Mouse (Mus musculus): Measurements from ENCODE around the gene Sntb2.
A peak's percentile ranks its signal among the peaks of the same experiment; 100 is the strongest.
"Not testable (repeated sequence)": the region's sequence is repeated elsewhere in the genome, so short reads cannot be mapped to it uniquely, and the experiment has no call there.

Gene Sntb2

DNA sequence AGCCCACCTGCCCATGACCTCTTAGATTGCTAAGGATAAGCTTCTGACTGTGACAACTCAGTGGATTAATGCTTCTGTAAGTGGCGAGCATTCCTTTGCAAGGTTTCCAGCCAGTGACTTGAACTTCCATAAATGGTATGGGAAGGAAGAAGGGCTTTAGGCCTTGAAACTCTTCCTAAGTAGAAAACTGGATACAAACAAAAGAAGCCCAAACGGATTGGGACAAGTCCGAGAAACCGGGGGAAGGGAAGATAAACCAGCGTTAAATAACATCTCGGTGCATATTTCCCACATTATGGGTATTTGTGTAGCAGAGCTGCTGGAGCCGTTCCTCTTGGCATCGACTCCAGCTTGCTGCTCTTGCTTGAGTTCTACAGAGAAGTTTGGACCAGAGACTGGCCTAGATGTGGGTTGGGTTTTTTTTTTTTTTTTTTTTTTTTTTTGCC lies 10.6 kb upstream of the Sntb2 start:
- peaks cover 36% of the 10 kb centered on the region for H3K36me3 ChIP-seq (ENCODE audit: insufficient read depth, low read length)
- H3K27me3 ChIP-seq (ENCODE audit: insufficient read depth, low read length): no peaks in the 10 kb centered on the region
- no peaks in the 10 kb centered on the region for H3K9me3 ChIP-seq (ENCODE audit: low read length)
- H3K4me3 ChIP-seq (replicated peaks; ENCODE audit: low read length): peak overlapping the region; percentile 2; the same call in 1 of the 2 replicates
- peak; percentile 56; the same call in 1 of the 2 replicates for TF ChIP-seq NANOG (IDR thresholded peaks at IDR 0.05; ENCODE audit: borderline replicate concordance, low read length)
- TF ChIP-seq CTCF (conservative IDR thresholded peaks at IDR 0.05; ENCODE audit: low read length): no peak
- H3K4me1 ChIP-seq (replicated peaks; ENCODE audit: low read depth, low read length): peaks cover 56% of the 10 kb centered on the region

DNA sequence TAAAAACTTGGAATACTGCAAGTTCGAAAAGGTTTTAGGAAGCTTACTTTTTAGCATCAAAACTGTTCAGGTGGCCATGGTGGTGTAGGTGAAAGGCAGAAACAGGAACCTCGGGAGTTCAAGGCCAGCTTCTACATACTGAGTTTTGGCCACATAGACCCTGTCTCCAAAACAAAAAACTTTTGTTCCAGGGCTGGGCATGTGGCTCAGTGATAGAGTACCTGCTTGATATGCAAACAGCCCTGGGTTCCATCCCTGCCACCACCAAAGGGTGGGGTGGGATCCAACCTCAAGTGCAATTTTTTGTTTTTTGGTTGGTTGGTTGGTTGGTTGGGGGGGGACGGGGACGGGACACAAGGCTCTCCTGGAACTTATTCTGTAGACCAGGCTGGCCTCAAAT lies 10.1 kb upstream of the Sntb2 start:
- Histone ChIP-seq H3K27me3 (ENCODE audit: insufficient read depth, low read length) (no peaks in the 10 kb centered on the region), H3K4me3 (replicated peaks; ENCODE audit: low read length) (no peak overlapping the region), H3K36me3 (ENCODE audit: insufficient read depth, low read length) (peaks cover 31% of the 10 kb centered on the region), H3K4me1 (replicated peaks; ENCODE audit: low read depth, low read length) (peaks cover 60% of the 10 kb centered on the region), H3K9me3 (ENCODE audit: low read length) (no peaks in the 10 kb centered on the region)
- TF ChIP-seq POU5F1 (IDR thresholded peaks at IDR 0.05; ENCODE audit: borderline replicate concordance, low read length) (no peak), CTCF (conservative IDR thresholded peaks at IDR 0.05; ENCODE audit: low read length) (no peak), NANOG (IDR thresholded peaks at IDR 0.05; ENCODE audit: borderline replicate concordance, low read length) (no peak)

DNA sequence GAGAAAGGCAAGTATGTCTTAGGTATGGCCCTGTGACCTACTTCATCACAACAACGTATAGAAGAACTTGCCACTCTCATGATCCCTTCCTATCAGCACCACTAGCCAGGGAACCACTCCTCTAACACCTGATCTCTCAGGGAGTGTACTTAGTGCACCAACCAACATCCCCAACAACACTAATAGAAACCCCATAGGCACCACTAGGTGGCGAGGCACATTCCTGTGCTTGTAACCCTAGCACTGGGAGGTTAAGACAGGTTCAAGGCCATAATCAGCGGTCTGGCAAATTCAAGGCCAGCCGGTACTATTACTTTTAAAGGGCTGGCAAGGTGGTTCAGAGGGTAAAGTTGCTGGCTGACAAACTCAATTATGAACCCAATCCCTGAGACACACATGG lies 8.3 kb upstream of the Sntb2 start:
- Histone ChIP-seq H3K27me3 (ENCODE audit: insufficient read depth, low read length) (no peaks in the 10 kb centered on the region), H3K9me3 (ENCODE audit: low read length) (no peaks in the 10 kb centered on the region), H3K4me3 (replicated peaks; ENCODE audit: low read length) (no peak overlapping the region), H3K36me3 (ENCODE audit: insufficient read depth, low read length) (peaks cover 15% of the 10 kb centered on the region), H3K4me1 (replicated peaks; ENCODE audit: low read depth, low read length) (peaks cover 74% of the 10 kb centered on the region)
- TF ChIP-seq POU5F1 (IDR thresholded peaks at IDR 0.05; ENCODE audit: borderline replicate concordance, low read length) (no peak), CTCF (conservative IDR thresholded peaks at IDR 0.05; ENCODE audit: low read length) (peak; percentile 52), NANOG (IDR thresholded peaks at IDR 0.05; ENCODE audit: borderline replicate concordance, low read length) (peak; percentile 20; the same call in 1 of the 2 replicates)

DNA sequence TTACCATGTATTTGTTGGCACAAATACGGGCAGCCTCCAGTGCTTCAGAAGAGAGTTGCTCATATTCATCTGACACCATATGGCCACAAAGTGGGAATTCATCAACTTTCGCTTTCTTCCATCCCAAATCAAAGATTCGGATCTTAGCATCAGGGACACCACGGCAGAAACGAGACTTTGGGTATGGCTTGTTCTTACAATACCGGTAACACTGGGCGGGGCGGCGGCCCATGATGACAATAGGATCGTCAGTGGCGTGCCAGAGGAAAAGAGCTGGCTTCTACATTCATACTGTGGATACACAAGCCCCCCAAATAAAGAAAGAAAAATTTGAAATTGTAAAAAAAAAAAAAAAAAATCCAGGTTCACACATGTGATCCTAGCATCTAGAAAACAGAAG lies 7.4 kb upstream of the Sntb2 start:
- not testable (repeated sequence) for H3K36me3 ChIP-seq (ENCODE audit: insufficient read depth, low read length); H3K4me3 ChIP-seq (replicated peaks; ENCODE audit: low read length); H3K27me3 ChIP-seq (ENCODE audit: insufficient read depth, low read length); H3K9me3 ChIP-seq (ENCODE audit: low read length)
- H3K4me1 ChIP-seq (replicated peaks; ENCODE audit: low read depth, low read length): peaks cover 82% of the 10 kb centered on the region

DNA sequence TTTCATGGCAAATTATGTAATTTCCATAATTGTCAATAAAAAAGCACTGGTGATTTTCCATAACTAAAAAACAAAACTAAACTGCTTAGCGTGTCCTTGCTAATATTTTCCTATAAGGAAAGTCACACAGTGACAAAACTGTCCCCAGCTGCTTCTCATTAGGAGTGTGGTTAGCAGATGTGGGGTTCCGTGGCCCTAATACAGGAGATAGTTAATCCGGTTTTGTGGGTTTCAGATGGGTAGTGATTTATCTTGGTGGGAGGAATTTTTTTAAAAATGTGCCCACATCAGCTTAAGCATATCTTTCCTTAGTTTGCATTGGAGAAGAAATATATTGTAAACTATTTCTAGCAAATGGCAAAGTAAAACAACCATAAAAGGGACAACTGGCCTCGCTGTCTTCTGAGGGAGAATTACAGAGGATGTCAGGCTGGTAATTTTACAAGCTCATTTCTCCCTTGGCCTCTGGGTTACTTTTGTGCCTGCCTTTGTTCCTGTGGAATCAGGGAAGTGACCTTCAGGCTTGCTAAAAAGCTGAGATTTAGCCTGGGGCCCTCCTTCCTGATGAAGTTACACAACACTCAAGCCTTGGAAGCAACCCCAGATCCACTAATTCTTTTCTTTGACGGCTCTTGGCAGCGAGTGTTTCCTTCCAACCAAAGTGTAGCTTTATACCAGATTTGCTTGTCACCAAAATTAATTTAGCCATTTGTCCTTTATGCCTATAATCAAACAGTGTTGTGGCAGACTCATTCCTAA lies 6.2 kb upstream of the Sntb2 start:
- Histone ChIP-seq H3K36me3 (ENCODE audit: insufficient read depth, low read length) (no peaks in the 10 kb centered on the region), H3K9me3 (ENCODE audit: low read length) (no peaks in the 10 kb centered on the region), H3K27me3 (ENCODE audit: insufficient read depth, low read length) (no peaks in the 10 kb centered on the region), H3K4me3 (replicated peaks; ENCODE audit: low read length) (no peak overlapping the region), H3K4me1 (replicated peaks; ENCODE audit: low read depth, low read length) (peaks cover 83% of the 10 kb centered on the region)
- TF ChIP-seq NANOG (IDR thresholded peaks at IDR 0.05; ENCODE audit: borderline replicate concordance, low read length) (no peak), CTCF (conservative IDR thresholded peaks at IDR 0.05; ENCODE audit: low read length) (no peak), POU5F1 (IDR thresholded peaks at IDR 0.05; ENCODE audit: borderline replicate concordance, low read length) (no peak)

DNA sequence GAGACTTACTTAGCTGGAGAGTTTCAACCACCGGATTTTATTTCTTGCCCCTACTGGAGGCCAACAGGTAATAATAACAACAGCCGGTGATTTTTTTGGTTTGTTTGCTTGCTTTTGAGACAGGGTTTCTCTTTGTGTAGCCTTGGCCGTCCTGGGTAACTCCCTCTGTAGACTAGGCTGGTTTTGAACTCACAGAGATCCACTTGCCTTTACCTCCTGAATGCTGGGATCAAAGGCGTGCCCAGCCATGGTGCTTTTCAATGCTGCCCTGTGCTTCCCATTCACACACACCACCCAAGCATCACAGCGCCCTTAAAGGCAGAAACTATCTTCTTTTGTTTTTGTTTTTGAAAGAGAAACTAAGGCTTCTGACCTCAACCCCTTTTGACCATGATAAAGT lies 5.6 kb upstream of the Sntb2 start:
- H3K4me1 ChIP-seq (replicated peaks; ENCODE audit: low read depth, low read length): peaks cover 82% of the 10 kb centered on the region
- no peaks in the 10 kb centered on the region for H3K9me3 ChIP-seq (ENCODE audit: low read length)
- no peak for TF ChIP-seq NANOG (IDR thresholded peaks at IDR 0.05; ENCODE audit: borderline replicate concordance, low read length)
- no peak for TF ChIP-seq CTCF (conservative IDR thresholded peaks at IDR 0.05; ENCODE audit: low read length)
- TF ChIP-seq POU5F1 (IDR thresholded peaks at IDR 0.05; ENCODE audit: borderline replicate concordance, low read length): no peak
- no peaks in the 10 kb centered on the region for H3K27me3 ChIP-seq (ENCODE audit: insufficient read depth, low read length)
- no peaks in the 10 kb centered on the region for H3K36me3 ChIP-seq (ENCODE audit: insufficient read depth, low read length)
- H3K4me3 ChIP-seq (replicated peaks; ENCODE audit: low read length): no peak overlapping the region

DNA sequence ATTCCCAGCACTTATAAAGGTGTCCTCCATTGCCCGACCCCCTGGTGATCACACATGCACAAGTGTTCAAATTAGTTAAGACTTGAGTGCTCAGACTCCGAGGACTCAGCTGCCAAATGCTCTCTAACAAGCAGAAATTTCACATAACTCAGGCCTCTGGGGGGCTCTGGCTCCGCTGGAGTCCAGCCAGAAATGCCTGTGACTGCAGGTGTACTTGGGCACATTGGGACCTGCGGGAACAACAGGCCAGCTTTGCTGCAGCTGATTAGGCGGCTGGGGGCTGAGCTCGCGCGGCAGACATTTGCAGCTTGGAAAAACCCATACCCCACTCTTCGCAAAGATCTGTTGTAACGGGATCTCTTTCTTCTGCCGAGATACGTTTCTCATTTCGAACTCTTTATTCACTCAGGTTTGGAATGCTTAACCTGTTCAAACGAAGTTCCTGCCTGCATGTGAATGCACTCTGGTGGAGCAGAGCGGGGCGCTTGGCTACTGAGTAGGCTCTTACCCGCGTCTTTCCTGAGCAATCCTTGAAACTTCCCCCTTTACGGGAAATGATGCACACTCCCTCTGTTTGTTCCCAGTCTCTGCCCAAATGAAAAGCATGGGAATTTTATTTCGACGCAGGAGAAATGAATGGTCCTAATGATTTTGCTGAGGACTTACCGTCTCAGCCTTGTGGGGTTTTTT lies 3.0 kb upstream of the Sntb2 start:
- H3K4me1 ChIP-seq (replicated peaks; ENCODE audit: low read depth, low read length): peaks cover 73% of the 10 kb centered on the region
- peak overlapping the region; percentile 54 for H3K4me3 ChIP-seq (replicated peaks; ENCODE audit: low read length)
- no peaks in the 10 kb centered on the region for H3K27me3 ChIP-seq (ENCODE audit: insufficient read depth, low read length)
- H3K9me3 ChIP-seq (ENCODE audit: low read length): no peaks in the 10 kb centered on the region
- TF ChIP-seq POU5F1 (IDR thresholded peaks at IDR 0.05; ENCODE audit: borderline replicate concordance, low read length): no peak
- no peak for TF ChIP-seq CTCF (conservative IDR thresholded peaks at IDR 0.05; ENCODE audit: low read length)
- TF ChIP-seq NANOG (IDR thresholded peaks at IDR 0.05; ENCODE audit: borderline replicate concordance, low read length): peak; percentile 35; the same call in 1 of the 2 replicates
- no peaks in the 10 kb centered on the region for H3K36me3 ChIP-seq (ENCODE audit: insufficient read depth, low read length)

DNA sequence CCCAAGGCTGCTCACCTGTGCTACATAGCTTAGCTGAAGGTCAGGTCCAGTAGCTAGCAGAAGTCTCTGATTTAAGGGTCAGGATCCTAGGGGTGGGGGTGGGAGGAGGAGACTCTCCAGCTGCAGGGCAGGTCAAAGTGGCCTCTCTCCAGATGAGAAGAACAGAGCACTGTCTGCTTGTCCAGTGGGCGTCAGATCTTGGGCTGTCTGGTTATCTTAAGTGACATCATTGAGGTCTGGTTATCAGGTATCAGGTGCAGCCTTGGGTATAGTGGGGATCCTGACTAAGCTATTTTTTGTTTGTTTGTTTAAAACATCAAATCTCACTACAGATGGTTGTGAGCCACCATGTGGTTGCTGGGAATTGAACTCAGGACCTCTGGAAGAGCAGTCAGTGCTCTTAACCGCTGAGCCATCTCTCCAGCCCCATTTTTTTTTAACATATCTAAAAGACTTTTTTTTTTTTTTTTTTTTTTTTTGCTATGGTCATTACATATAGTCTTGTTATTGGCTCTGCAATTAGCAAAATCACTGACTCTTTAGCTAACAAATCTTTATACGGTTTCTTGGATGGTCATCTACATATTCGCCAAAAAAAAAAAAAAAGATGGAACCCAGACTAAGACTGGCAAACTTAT lies 1.9 kb upstream of the Sntb2 start:
- Histone ChIP-seq H3K4me3 (replicated peaks; ENCODE audit: low read length) (0 out of 2 replicates have a peak overlapping the region, but pooled peaks have one; percentile 29), H3K27me3 (ENCODE audit: insufficient read depth, low read length) (no peaks in the 10 kb centered on the region), H3K36me3 (ENCODE audit: insufficient read depth, low read length) (peaks cover 8% of the 10 kb centered on the region), H3K9me3 (ENCODE audit: low read length) (no peaks in the 10 kb centered on the region), H3K4me1 (replicated peaks; ENCODE audit: low read depth, low read length) (peaks cover 79% of the 10 kb centered on the region)
- TF ChIP-seq NANOG (IDR thresholded peaks at IDR 0.05; ENCODE audit: borderline replicate concordance, low read length) (no peak), POU5F1 (IDR thresholded peaks at IDR 0.05; ENCODE audit: borderline replicate concordance, low read length) (no peak), CTCF (conservative IDR thresholded peaks at IDR 0.05; ENCODE audit: low read length) (no peak)
